Mouse (Mus musculus) ES-E14 (cell line): ENCODE measurements around the gene Axin1.

Experiments used
- CHD2 ChIP-seq: IDR thresholded peaks from 2 replicates; pipeline ENCODE4 v1.6.1; 2014; ENCODE audit warnings: mild to moderate bottlenecking, low read depth, low read length, inconsistent platforms
- HCFC1 ChIP-seq: IDR thresholded peaks from 2 replicates; pipeline ENCODE4 v1.6.1; 2012; ENCODE audit warnings: low read length, inconsistent platforms, borderline replicate concordance; ENCODE audit not compliant: insufficient read depth
- MAFK ChIP-seq: IDR thresholded peaks from 2 replicates; pipeline ENCODE4 v1.6.1; 2014; ENCODE audit warnings: mild to moderate bottlenecking, low read depth, low read length, inconsistent platforms; ENCODE audit not compliant: insufficient read depth
- ZC3H11A ChIP-seq: IDR thresholded peaks from 2 replicates; pipeline ENCODE4 v1.6.1; 2012; ENCODE audit warnings: low read depth, mild to moderate bottlenecking, inconsistent platforms, low read length, borderline replicate concordance
- ZNF384 ChIP-seq: IDR thresholded peaks from 2 replicates; pipeline ENCODE4 v1.6.1; 2012; ENCODE audit warnings: low read depth, low read length, inconsistent platforms

DNA sequence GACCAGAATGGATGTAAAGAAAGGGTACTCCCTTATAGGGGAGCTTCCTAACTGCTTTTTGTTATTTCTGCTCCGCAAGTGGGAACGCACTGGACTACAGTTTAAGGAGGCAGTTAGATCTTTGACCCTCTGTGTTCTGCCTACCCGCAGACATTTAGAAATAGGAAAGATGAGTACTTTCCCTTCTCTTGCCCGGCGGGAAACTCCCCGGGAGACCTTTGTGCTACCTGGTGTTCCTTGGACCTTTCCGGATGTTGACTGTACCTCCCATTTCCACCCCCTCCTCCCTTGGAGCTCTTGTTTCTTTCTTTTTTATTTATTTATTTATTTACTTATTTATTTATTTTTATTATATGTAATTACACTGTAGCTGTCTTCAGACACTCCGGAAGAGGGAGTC is 24.4 kb upstream of the Axin1 start:
- no peak for TF ChIP-seq MAFK
- TF ChIP-seq ZNF384: no peak
- no peak for TF ChIP-seq CHD2
- TF ChIP-seq HCFC1: no peak
- TF ChIP-seq ZC3H11A: no peak
